Mouse (Mus musculus) heart, adult 2 months (tissue): ENCODE measurements around the gene Tnfaip8l2. TPM values are rescaled to one million over a fixed set of nuclear protein-coding genes. Genes with fewer than 3 reads are reported as not detected.
"Not testable (repeated sequence)": the region's sequence is repeated elsewhere in the genome, so short reads cannot be mapped to it uniquely, and the experiment has no call there.

Experiments used
- DNase-seq, 2 experiments: peaks; one replicate each; pipeline ENCODE4 v3.0.0; 2021
- H3K27ac ChIP-seq: fragments of 200-600 bp; 2 replicates; pipeline ENCODE4 v1.8.1; 2022
- H3K27me3 ChIP-seq: fragments of 200-500 bp; 2 replicates; pipeline ENCODE4 v1.6.1; 2012; ENCODE audit warnings: mild to moderate bottlenecking, low read length, inconsistent platforms, mixed read lengths; ENCODE audit not compliant: control insufficient read depth, insufficient read depth
- H3K36me3 ChIP-seq: fragments of 200-500 bp; 2 replicates; pipeline ENCODE4 v1.6.1; 2012; ENCODE audit warnings: low read length, inconsistent platforms; ENCODE audit not compliant: control insufficient read depth, insufficient read depth
- H3K4me1 ChIP-seq: fragments of 200-500 bp; 2 replicates; pipeline ENCODE4 v1.6.1; 2011; ENCODE audit warnings: low read length; ENCODE audit not compliant: control insufficient read depth, insufficient read depth
- H3K4me3 ChIP-seq: fragments of 200-600 bp; 2 replicates; pipeline ENCODE4 v1.8.1; 2022
- H3K79me2 ChIP-seq: fragments of 200-500 bp; replicated peaks from 2 replicates; pipeline ENCODE4 v1.6.1; 2012; ENCODE audit warnings: mild to moderate bottlenecking, inconsistent platforms, low read length, moderate library complexity, mixed read lengths; ENCODE audit not compliant: control insufficient read depth, insufficient read depth
- H3K9ac ChIP-seq: fragments of 200-500 bp; 2 replicates; pipeline ENCODE4 v1.6.1; 2012; ENCODE audit warnings: low read depth, mild to moderate bottlenecking, control low read depth, inconsistent platforms, low read length, mixed read lengths
- CTCF ChIP-seq: fragments of 200-600 bp; IDR thresholded peaks from 2 replicates; pipeline ENCODE4 v1.8.1; 2022; ENCODE audit warnings: antibody characterized with exemption, mild to moderate bottlenecking, moderate library complexity
- EP300 ChIP-seq: fragments of 200-500 bp; IDR thresholded peaks from 2 replicates; pipeline ENCODE4 v1.6.1; 2011; ENCODE audit warnings: low read depth, low read length, control low read depth; ENCODE audit not compliant: insufficient read depth
- POLR2A ChIP-seq: fragments of 200-500 bp; IDR thresholded peaks from 2 replicates; pipeline ENCODE4 v1.6.1; 2011; ENCODE audit warnings: mild to moderate bottlenecking, low read depth, low read length, control low read depth; ENCODE audit not compliant: insufficient read depth
- WGBS: fragments of 180-500 bp; shearing (Covaris S2); methylation state at CpG from one replicate; pipeline ENCODE4 v1.1.7; 2018; 5-methylcytosine and 5-hydroxymethylcytosine counted together
- intact Hi-C: fragments of 180-260 bp; cut with DNase I; formaldehyde crosslinking; loops from one replicate; pipeline ENCODE4 v1.15.1; 2025
- polyA plus RNA-seq: library from polyadenylated mRNA; depleted of rRNA; stranded (reverse); fragments of >200 nt; gene quantifications from 2 replicates; pipeline ENCODE4 v1.2.3, GENCODE M21; 2012
- total RNA-seq, 2 experiments: library from RNA; stranded (reverse); gene quantifications; 2 replicates each; pipeline ENCODE4 v1.2.3; 2021

Tnfaip8l2 gene
- total and polyA plus RNA-seq, 3 experiments, result 1.5 to 4.9 (median 2.1) TPM

DNA sequence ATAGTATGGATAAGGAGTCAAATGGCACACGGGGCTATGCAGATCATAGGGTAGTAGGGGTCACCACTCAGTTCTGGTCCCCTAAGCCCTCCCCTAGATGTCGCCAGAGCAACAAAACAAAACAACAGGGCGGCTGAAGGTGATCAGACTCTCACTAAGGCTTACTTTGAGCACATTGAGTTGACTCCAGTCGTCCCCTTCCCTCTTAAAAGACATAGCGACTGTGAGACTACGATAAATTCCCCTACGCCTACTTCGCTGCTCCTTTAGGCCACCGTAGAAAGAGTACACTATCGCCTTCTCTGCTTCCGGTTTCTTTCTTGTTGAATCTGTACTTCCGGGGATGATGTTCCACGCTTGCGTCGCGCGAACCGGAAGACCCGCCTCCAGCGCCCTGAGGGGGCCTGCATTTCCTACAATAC is 8.5 kb downstream of the Tnfaip8l2 start, which contains the start of the genes Scnm1 and Lysmd1:
TSS of gene Scnm1 (minus strand) at position 332 of the 422 bp plus-strand sequence.
TSS of gene Lysmd1 (plus strand) at position 409 of the 422 bp plus-strand sequence.
- Histone ChIP-seq H3K9ac (peak within 1 kb of the TSS; percentile 73), H3K27ac (peak within 1 kb of the TSS; percentile 93), H3K79me2 (no peaks in the 10 kb centered on the region), H3K36me3 (no peaks in the 10 kb centered on the region; the same call in 1 of the 2 replicates), H3K27me3 (no peaks in the 10 kb centered on the region), H3K4me1 (peaks cover 6% of the 10 kb centered on the region), H3K4me3 (peak within 1 kb of the TSS; percentile 86)
- peak; percentile 90 to 93 for DNase-seq
- intact Hi-C loops, result loop anchor here (2.0 kb wide), 1 partner anchor 23 kb away; the partner anchor contains the start of gene Vps72
- under 1% methylated on average over 20 of the region's 20 CpGs for WGBS
- TF ChIP-seq EP300 (no peak), POLR2A (peak; percentile 71), CTCF (peak; percentile 46)

DNA sequence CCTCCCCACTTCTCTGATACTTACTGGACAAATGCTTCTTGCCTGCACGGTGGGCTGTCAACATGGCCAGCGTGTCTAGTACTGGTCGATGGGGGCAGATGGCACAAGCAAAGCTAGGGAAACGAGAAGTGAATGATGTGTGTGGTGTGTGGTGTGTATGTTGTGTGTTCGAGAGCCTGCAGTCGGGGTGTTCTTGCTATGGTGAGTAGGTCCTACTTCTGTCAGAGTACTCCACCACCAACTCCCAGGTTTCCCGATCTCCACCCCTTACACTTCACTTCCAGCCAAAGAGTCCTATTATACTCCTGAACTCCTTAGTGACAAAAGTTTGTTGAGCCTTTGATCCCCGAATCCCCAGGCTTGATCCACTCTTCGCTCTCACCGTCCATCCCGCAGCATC is 9.0 kb downstream of the Tnfaip8l2 start:
- Histone ChIP-seq H3K27me3 (no peaks in the 10 kb centered on the region), H3K4me3 (peak overlapping the region; percentile 86), H3K4me1 (peaks cover 6% of the 10 kb centered on the region), H3K27ac (peak overlapping the region; percentile 93), H3K79me2 (no peaks in the 10 kb centered on the region), H3K36me3 (no peaks in the 10 kb centered on the region; the same call in 1 of the 2 replicates), H3K9ac (peak overlapping the region; percentile 73)
- WGBS, result 49% methylated on average over 11 of the region's 11 CpGs
- intact Hi-C loops, result loop anchor here (2.0 kb wide), 1 partner anchor 22 kb away; the partner anchor contains the start of gene Vps72
- no peak for DNase-seq
- TF ChIP-seq CTCF (no peak), POLR2A (no peak), EP300 (no peak)

DNA sequence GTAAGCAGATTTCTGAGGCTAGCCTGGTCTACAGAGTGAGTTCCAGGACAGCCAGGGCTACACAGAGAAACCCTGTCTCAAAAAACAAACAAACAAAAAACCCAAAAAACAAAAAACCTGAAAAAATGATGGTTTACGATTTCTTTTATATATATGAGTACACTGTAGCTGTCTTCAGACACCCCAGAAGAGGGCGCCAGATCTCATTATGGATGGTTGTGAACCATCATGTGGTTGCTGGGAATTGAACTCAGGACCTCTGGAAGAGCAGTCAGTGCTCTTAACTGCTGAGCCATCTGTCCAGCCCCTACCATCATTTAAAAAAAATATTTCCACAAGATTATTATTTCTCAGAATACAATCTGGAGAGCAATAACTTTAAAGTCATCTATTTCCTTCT is 9.8 kb downstream of the Tnfaip8l2 start:
- H3K4me1 ChIP-seq, DNase-seq, H3K4me3 ChIP-seq, H3K36me3 ChIP-seq, H3K79me2 ChIP-seq, H3K27ac ChIP-seq, H3K27me3 ChIP-seq, H3K9ac ChIP-seq: not testable (repeated sequence)
- intact Hi-C loops, result loop anchor here (2.0 kb wide), 1 partner anchor 22 kb away; the partner anchor contains the start of gene Vps72
- WGBS, result 91% methylated on average over 2 of the region's 2 CpGs
- peak; percentile 63 for TF ChIP-seq CTCF

DNA sequence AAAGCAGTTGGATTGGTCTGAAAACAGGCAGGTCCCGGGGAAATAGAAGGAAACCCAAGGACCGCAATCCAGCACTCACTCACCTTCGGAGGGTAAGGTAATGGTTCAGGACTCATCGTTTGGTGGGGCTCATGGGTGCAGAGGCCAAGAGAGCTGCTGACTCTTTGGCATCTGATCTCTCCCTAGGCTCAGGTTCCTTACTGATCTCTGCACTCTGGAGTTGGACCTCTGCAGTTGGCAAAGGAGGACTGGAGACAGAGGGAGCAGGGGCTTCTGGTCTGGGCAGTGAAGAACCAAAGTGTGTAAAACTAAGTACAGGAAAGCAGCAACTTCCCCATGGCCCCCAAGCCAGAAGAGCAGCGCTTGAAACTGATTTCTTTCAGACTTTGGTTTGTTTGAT is 12.1 kb downstream of the Tnfaip8l2 start:
- no peak for DNase-seq
- no peak overlapping the region for H3K4me3 ChIP-seq
- no peaks in the 10 kb centered on the region for H3K27me3 ChIP-seq
- no peaks in the 10 kb centered on the region for H3K79me2 ChIP-seq
- no peak overlapping the region for H3K9ac ChIP-seq
- intact Hi-C loops, result no loop called here
- no peaks in the 10 kb centered on the region; the same call in 1 of the 2 replicates for H3K36me3 ChIP-seq
- H3K4me1 ChIP-seq, result peaks cover 3% of the 10 kb centered on the region
- 84% methylated on average over 5 of the region's 5 CpGs for WGBS
- H3K27ac ChIP-seq, result no peak overlapping the region; the same call in 1 of the 2 replicates
- TF ChIP-seq CTCF (no peak), EP300 (no peak), POLR2A (no peak)

DNA sequence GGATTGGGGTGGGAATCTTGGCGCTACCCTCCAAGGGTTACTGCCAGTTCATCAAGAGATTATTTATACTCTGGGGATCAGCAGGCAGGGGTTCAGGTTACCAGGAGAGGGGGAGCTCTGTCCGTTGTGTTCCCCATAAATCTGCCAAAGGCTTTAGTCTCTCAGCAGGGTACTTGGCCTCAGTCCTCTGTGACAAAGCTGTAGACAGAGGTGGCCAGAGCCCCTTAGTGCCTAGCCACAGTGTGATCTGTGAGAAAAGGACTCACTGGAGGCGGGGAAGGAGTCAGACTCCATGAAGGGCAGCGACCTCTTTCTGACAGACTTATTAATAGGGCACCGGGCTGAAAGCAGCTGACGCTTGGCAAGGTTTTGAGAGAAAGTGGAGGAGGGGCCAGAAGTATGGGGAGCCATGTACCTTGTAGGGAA is 12.9 kb downstream of the Tnfaip8l2 start:
- WGBS, result 55% methylated on average over 6 of the region's 6 CpGs
- Histone ChIP-seq H3K36me3 (no peaks in the 10 kb centered on the region; the same call in 1 of the 2 replicates), H3K27ac (peak overlapping the region; percentile 82), H3K79me2 (no peaks in the 10 kb centered on the region), H3K27me3 (no peaks in the 10 kb centered on the region), H3K9ac (peak overlapping the region; percentile 11; the same call in 1 of the 2 replicates), H3K4me1 (peaks cover 3% of the 10 kb centered on the region), H3K4me3 (no peak overlapping the region)
- DNase-seq, result peak; percentile 51 to 65
- TF ChIP-seq POLR2A (no peak), CTCF (peak; percentile 18; the same call in 1 of the 2 replicates), EP300 (no peak)
- intact Hi-C loops, result no loop called here

DNA sequence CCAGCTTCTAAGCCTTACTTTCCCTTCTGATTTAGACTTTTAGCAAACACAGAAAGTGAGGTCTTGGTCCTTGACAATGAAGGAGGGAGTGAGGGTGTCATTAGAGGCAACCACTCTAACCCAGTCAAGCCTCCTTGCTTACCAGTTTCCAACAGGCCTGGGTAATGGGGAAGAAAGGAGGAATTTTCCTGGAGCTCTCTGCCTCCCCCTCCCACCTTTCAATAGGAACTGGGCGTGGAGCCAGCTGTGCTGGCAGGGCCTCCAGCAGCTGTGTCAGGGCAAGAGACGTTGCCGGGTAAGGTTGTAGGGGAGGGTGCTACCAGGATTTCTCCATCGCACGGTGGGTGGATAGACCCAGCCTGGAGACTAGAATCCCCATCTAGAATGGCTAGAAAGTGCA is 17.2 kb downstream of the Tnfaip8l2 start:
- intact Hi-C loops, result no loop called here
- H3K4me1 ChIP-seq, result no peaks in the 10 kb centered on the region; the same call in 1 of the 2 replicates
- peak overlapping the region; percentile 43; the same call in 1 of the 2 replicates for H3K27ac ChIP-seq
- no peaks in the 10 kb centered on the region for H3K79me2 ChIP-seq
- no peaks in the 10 kb centered on the region; the same call in 1 of the 2 replicates for H3K36me3 ChIP-seq
- no peak overlapping the region for H3K9ac ChIP-seq
- TF ChIP-seq CTCF (no peak), EP300 (no peak), POLR2A (no peak)
- peak; percentile 55 to 57 for DNase-seq
- H3K4me3 ChIP-seq, result no peak overlapping the region
- no peaks in the 10 kb centered on the region for H3K27me3 ChIP-seq
- 5% methylated on average over 5 of the region's 5 CpGs for WGBS
